14 mouse cellular contexts compared by ENCODE assay signal in genomic region chr1:190974191-190974590, GRCm38 (mm10). TPM values are rescaled to one million over a fixed set of nuclear protein-coding genes. Genes with fewer than 3 reads are reported as not detected.
"Had no signal": no experiment of that assay in that cellular context is flagged by ENCODE, and none has a peak within 500 bp of the region (broad histone marks: within the 10 kb centered on the region; RNA-seq: fewer than 3 reads in every experiment).

No protein-coding gene starts in this region.

- H3K27ac ChIP-seq: limb, embryonic 13.5 days; liver, embryonic 14.5 days; midbrain, embryonic 12.5 days; stomach, embryonic 15.5 days had no signal

- H3K4me3 ChIP-seq: limb, embryonic 13.5 days; midbrain, embryonic 12.5 days; stomach, embryonic 15.5 days had no signal

- DNase-seq: kidney, postnatal 36 days; layer of hippocampus, adult 9-11 months; layer of hippocampus, postnatal 36 days; lung, adult 18-20 months; right cerebral cortex, postnatal 14 days; thymus, adult 2 months; thymus, postnatal 25 days had no signal

- H3K27me3 ChIP-seq: limb, embryonic 13.5 days; midbrain, embryonic 12.5 days; stomach, embryonic 15.5 days had no signal

- ATAC-seq: midbrain, embryonic 16.5 days had no signal

- H3K9ac ChIP-seq: limb, embryonic 13.5 days; liver, embryonic 14.5 days; midbrain, embryonic 12.5 days; stomach, embryonic 15.5 days had no signal

- H3K9me3 ChIP-seq: limb, embryonic 13.5 days; midbrain, embryonic 12.5 days; stomach, embryonic 15.5 days had no signal

- H3K4me2 ChIP-seq: limb, embryonic 13.5 days; midbrain, embryonic 12.5 days; stomach, embryonic 15.5 days had no signal

RNA-seq across cellular contexts. Expression of gene Vash2, which starts 4.9 kb away (rescaled TPM):
- total RNA-seq: megakaryocyte-erythroid progenitor cell, adult 5-6 weeks had no signal
- polyA plus RNA-seq: liver, adult 2 months had no signal
